Comparison of ENCODE assay signal across 12 mouse cellular contexts in the genomic region with DNA sequence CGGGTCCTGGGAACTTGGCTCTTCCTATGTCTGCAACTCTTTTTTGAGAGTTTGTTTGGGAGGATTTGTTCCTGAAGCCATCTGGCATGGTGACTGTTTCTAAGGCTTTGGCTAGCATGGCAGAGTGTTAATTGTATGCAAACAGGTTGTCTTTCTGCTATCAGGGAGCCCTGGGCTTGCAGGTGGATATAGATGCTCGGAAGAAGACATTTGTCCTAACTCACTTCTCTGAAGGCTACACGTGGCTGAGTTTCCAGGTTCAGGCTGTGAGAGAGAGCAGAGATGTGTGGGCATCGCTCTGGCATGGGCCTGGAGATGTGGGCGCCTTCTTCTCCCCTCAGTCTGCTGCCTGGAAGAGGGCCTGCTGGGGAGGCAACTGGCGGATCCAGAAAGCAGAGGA. TPM values are rescaled to one million over a fixed set of nuclear protein-coding genes. Genes with fewer than 3 reads are reported as not detected.
DNase-seq lines count a peak whose midpoint lies in the region; ATAC-seq lines count a peak whose summit lies in the region.
"Had no signal": no experiment of that assay in that cellular context is flagged by ENCODE, and none has a peak within 500 bp of the region (broad histone marks: within the 10 kb centered on the region; RNA-seq: fewer than 3 reads in every experiment).

No protein-coding gene starts in this region.

- ATAC-seq in frontal cortex, adult (ENCODE audit: low TSS enrichment), result peak; percentile 92
- ATAC-seq: midbrain, embryonic 15.5 days had no signal

- no peak for DNase-seq in frontal cortex, postnatal 10 days (ENCODE audit: low spot score in 2 of 2)
- DNase-seq in layer of hippocampus, adult 18-20 months (ENCODE audit: low spot score in 2 of 2), result peak; percentile 63 to 89
- peak; percentile 57 to 79 for DNase-seq in left cerebral cortex, adult 9 months (ENCODE audit: low spot score in 2 of 2)
- peak; percentile 60 to 73 for DNase-seq in right cerebral cortex, postnatal 36 days (ENCODE audit: low spot score in 2 of 2)
- DNase-seq in embryo, embryonic 11 days, result no peak
- no peak for DNase-seq in thymus, postnatal 25 days
- no peak for DNase-seq in cerebellum, postnatal 25 days
- DNase-seq: cerebellum, postnatal 10 days; kidney, adult 11 months; lung, postnatal 14 days had no signal

RNA-seq across cellular contexts. Expression of a gene that starts 27.4 kb away (rescaled TPM):
- 10 to 100 TPM; 15.5 to 17.6 TPM for total RNA-seq in layer of hippocampus, adult 18-20 months (2021)

Comparison
In these comparisons a context has a peak if more than half of its experiments do, and no peak if none do; other contexts are left out.
1. DNase-seq: peak in layer of hippocampus, adult 18-20 months (2 of 2), left cerebral cortex, adult 9 months (2 of 2) and right cerebral cortex, postnatal 36 days (2 of 2); none in frontal cortex, postnatal 10 days (0 of 2), embryo, embryonic 11 days (single experiment), thymus, postnatal 25 days (single experiment) and cerebellum, postnatal 25 days (0 of 2).